Mouse (Mus musculus) forebrain, embryonic 16.5 days (tissue): Measurements from ENCODE around the gene Gm6993. TPM values are rescaled to one million over a fixed set of nuclear protein-coding genes. Genes with fewer than 3 reads are reported as not detected.

Experiments
- ATAC-seq: fragments of 200-750 bp; cut with Nextera tagmentation; 2 replicates; pipeline ENCODE4 v1.8.0; 2017; ENCODE audit warnings: mild to moderate bottlenecking, moderate library complexity
- H3K27ac ChIP-seq: fragments of 300-500 bp; sonication (generic); 2 replicates; pipeline ENCODE4 v1.5.1; 2014; ENCODE audit warnings: low read length, control low read depth
- H3K27me3 ChIP-seq: fragments of 300-500 bp; sonication (generic); replicated peaks from 2 replicates; pipeline ENCODE4 v1.6.1; 2014; ENCODE audit warnings: low read length; ENCODE audit not compliant: control insufficient read depth, insufficient read depth
- H3K36me3 ChIP-seq: fragments of 300-500 bp; sonication (generic); 2 replicates; pipeline ENCODE4 v1.6.1; 2014; ENCODE audit not compliant: control insufficient read depth, insufficient read depth
- H3K4me1 ChIP-seq: fragments of 300-500 bp; sonication (generic); replicated peaks from 2 replicates; pipeline ENCODE4 v1.6.1; 2014; ENCODE audit warnings: low read length; ENCODE audit not compliant: control insufficient read depth, insufficient read depth
- H3K4me2 ChIP-seq: fragments of 300-500 bp; sonication (generic); 2 replicates; pipeline ENCODE4 v1.6.1; 2014; ENCODE audit warnings: mild to moderate bottlenecking, low read length, control low read depth
- H3K4me3 ChIP-seq: fragments of 300-500 bp; sonication (generic); replicated peaks from 2 replicates; pipeline ENCODE4 v1.5.1; 2014; ENCODE audit warnings: mild to moderate bottlenecking, low read length, control low read depth
- H3K9ac ChIP-seq: fragments of 300-500 bp; sonication (generic); replicated peaks from 2 replicates; pipeline ENCODE4 v1.6.1; 2014; ENCODE audit warnings: low read depth, low read length, control low read depth
- H3K9me3 ChIP-seq: fragments of 300-500 bp; sonication (generic); 2 replicates; pipeline ENCODE4 v1.6.1; 2016; ENCODE audit warnings: low read length; ENCODE audit not compliant: control insufficient read depth
- WGBS: fragments of 180-500 bp; shearing (Covaris S2); extraction: QIAGEN DNeasy Blood & Tissue Kit; methylation state at CpG from one replicate; pipeline ENCODE4 v1.1.7; 2014; 5-methylcytosine and 5-hydroxymethylcytosine counted together
- polyA plus RNA-seq: library from polyadenylated mRNA; unstranded; fragments of >200 nt; fragmentation: Nextera tagmentation; extraction: Ambion mirVana; gene quantifications from 2 replicates; pipeline ENCODE4 v1.2.1, GENCODE M21; 2015

The Gm6993 gene
- polyA plus RNA-seq, 1 experiment from 2014 or later, result not detected

- peaks cover 11% of the 10 kb centered on the region for H3K4me1 ChIP-seq
- no peaks in the 10 kb centered on the region for H3K9me3 ChIP-seq
- H3K36me3 ChIP-seq, result no peaks in the 10 kb centered on the region
- no peak overlapping the region for H3K27ac ChIP-seq
- no peak for ATAC-seq
- no peak overlapping the region for H3K4me2 ChIP-seq
- no peak overlapping the region for H3K4me3 ChIP-seq
- no peaks in the 10 kb centered on the region for H3K27me3 ChIP-seq
- no peak overlapping the region for H3K9ac ChIP-seq
- 81% methylated on average over 6 of the region's 6 CpGs for WGBS
These were observed 25.6 kb upstream of the Gm6993 start for GRCm38 (mm10) chr12:31215003-31215402.

GRCm38 (mm10) chr12:31217232-31217631, 23.3 kb upstream of the Gm6993 start:
- 91% methylated on average over 5 of the region's 5 CpGs for WGBS
- Histone ChIP-seq H3K9me3 (no peaks in the 10 kb centered on the region), H3K27ac (no peak overlapping the region), H3K9ac (no peak overlapping the region), H3K4me1 (peaks cover 11% of the 10 kb centered on the region), H3K4me3 (no peak overlapping the region), H3K27me3 (no peaks in the 10 kb centered on the region), H3K36me3 (no peaks in the 10 kb centered on the region), H3K4me2 (no peak overlapping the region)
- no peak for ATAC-seq

GRCm38 (mm10) chr12:31218774-31219173, 21.8 kb upstream of the Gm6993 start:
- H3K4me2 ChIP-seq, result no peak overlapping the region
- H3K9me3 ChIP-seq, result no peaks in the 10 kb centered on the region
- no peaks in the 10 kb centered on the region for H3K27me3 ChIP-seq
- no peak for ATAC-seq
- no peak overlapping the region for H3K9ac ChIP-seq
- 66% methylated on average over 3 of the region's 3 CpGs for WGBS
- no peak overlapping the region for H3K27ac ChIP-seq
- no peak overlapping the region for H3K4me3 ChIP-seq
- H3K36me3 ChIP-seq, result no peaks in the 10 kb centered on the region
- peaks cover 7% of the 10 kb centered on the region for H3K4me1 ChIP-seq

- Histone ChIP-seq H3K4me2 (no peak overlapping the region), H3K4me1 (peaks cover 2% of the 10 kb centered on the region; the same call in 1 of the 2 replicates), H3K27me3 (no peaks in the 10 kb centered on the region), H3K27ac (no peak overlapping the region), H3K9ac (no peak overlapping the region), H3K4me3 (no peak overlapping the region), H3K36me3 (no peaks in the 10 kb centered on the region), H3K9me3 (no peaks in the 10 kb centered on the region)
- 55% methylated on average over 6 of the region's 6 CpGs for WGBS
- ATAC-seq, result peak; percentile 80
These were observed 19.0 kb upstream of the Gm6993 start for GRCm38 (mm10) chr12:31221522-31221921.

GRCm38 (mm10) chr12:31222282-31222681, 18.3 kb upstream of the Gm6993 start:
- H3K4me1 ChIP-seq, result peaks cover 2% of the 10 kb centered on the region; the same call in 1 of the 2 replicates
- no peak overlapping the region for H3K27ac ChIP-seq
- H3K4me3 ChIP-seq, result no peak overlapping the region
- no peaks in the 10 kb centered on the region for H3K27me3 ChIP-seq
- H3K9me3 ChIP-seq, result no peaks in the 10 kb centered on the region
- ATAC-seq, result no peak
- H3K9ac ChIP-seq, result no peak overlapping the region
- no peak overlapping the region for H3K4me2 ChIP-seq
- WGBS, result 5% methylated on average over 2 of the region's 2 CpGs
- H3K36me3 ChIP-seq, result no peaks in the 10 kb centered on the region

- WGBS, result 11% methylated on average over 3 of the region's 3 CpGs
- no peaks in the 10 kb centered on the region for H3K36me3 ChIP-seq
- H3K4me2 ChIP-seq, result no peak overlapping the region
- H3K4me3 ChIP-seq, result no peak overlapping the region
- H3K27ac ChIP-seq, result no peak overlapping the region
- no peaks in the 10 kb centered on the region for H3K27me3 ChIP-seq
- H3K9me3 ChIP-seq, result no peaks in the 10 kb centered on the region
- H3K4me1 ChIP-seq, result peaks cover 2% of the 10 kb centered on the region; the same call in 1 of the 2 replicates
- H3K9ac ChIP-seq, result no peak overlapping the region
- ATAC-seq, result no peak
These were observed 17.8 kb upstream of the Gm6993 start for GRCm38 (mm10) chr12:31222741-31223140.

GRCm38 (mm10) chr12:31225451-31225850, 15.1 kb upstream of the Gm6993 start:
- 30% methylated on average over 8 of the region's 8 CpGs for WGBS
- no peak for ATAC-seq
- no peak overlapping the region for H3K4me3 ChIP-seq

GRCm38 (mm10) chr12:31227167-31227566, 13.4 kb upstream of the Gm6993 start:
- no peaks in the 10 kb centered on the region for H3K9me3 ChIP-seq
- no peak for ATAC-seq
- H3K4me2 ChIP-seq, result no peak overlapping the region
- H3K9ac ChIP-seq, result no peak overlapping the region
- H3K27ac ChIP-seq, result no peak overlapping the region
- H3K4me3 ChIP-seq, result no peak overlapping the region
- 86% methylated on average over 3 of the region's 3 CpGs for WGBS
- H3K27me3 ChIP-seq, result no peaks in the 10 kb centered on the region
- no peaks in the 10 kb centered on the region for H3K36me3 ChIP-seq
- H3K4me1 ChIP-seq, result peaks cover 2% of the 10 kb centered on the region; the same call in 1 of the 2 replicates

More at GRCm38 (mm10) chr12:31225451-31225850, 15.1 kb upstream of the Gm6993 start:
- Histone ChIP-seq H3K9ac (no peak overlapping the region), H3K36me3 (no peaks in the 10 kb centered on the region), H3K27ac (no peak overlapping the region), H3K4me1 (peaks cover 2% of the 10 kb centered on the region; the same call in 1 of the 2 replicates), H3K27me3 (no peaks in the 10 kb centered on the region), H3K9me3 (no peaks in the 10 kb centered on the region), H3K4me2 (no peak overlapping the region)

GRCm38 (mm10) chr12:31228878-31229277, 11.7 kb upstream of the Gm6993 start:
- H3K27ac ChIP-seq, result no peak overlapping the region
- WGBS, result 59% methylated on average over 7 of the region's 7 CpGs
- no peaks in the 10 kb centered on the region for H3K27me3 ChIP-seq
- no peak for ATAC-seq
- H3K4me1 ChIP-seq, result no peaks in the 10 kb centered on the region
- H3K9ac ChIP-seq, result no peak overlapping the region
- H3K4me3 ChIP-seq, result no peak overlapping the region
- no peak overlapping the region for H3K4me2 ChIP-seq
- no peaks in the 10 kb centered on the region for H3K36me3 ChIP-seq
- no peaks in the 10 kb centered on the region for H3K9me3 ChIP-seq

GRCm38 (mm10) chr12:31232635-31233034, 7.9 kb upstream of the Gm6993 start:
- H3K9me3 ChIP-seq, result no peaks in the 10 kb centered on the region
- 100% methylated on average over 1 of the region's 1 CpGs for WGBS
- H3K4me2 ChIP-seq, result no peak overlapping the region
- H3K9ac ChIP-seq, result no peak overlapping the region
- no peak overlapping the region for H3K4me3 ChIP-seq
- no peak overlapping the region for H3K27ac ChIP-seq
- H3K27me3 ChIP-seq, result no peaks in the 10 kb centered on the region
- ATAC-seq, result no peak
- no peaks in the 10 kb centered on the region for H3K4me1 ChIP-seq
- no peaks in the 10 kb centered on the region for H3K36me3 ChIP-seq
